Mouse (Mus musculus): ENCODE results near the gene Parp12. TPM values are rescaled to one million over a fixed set of nuclear protein-coding genes. Genes with fewer than 3 reads are reported as not detected.
A peak's percentile ranks its signal among the peaks of the same experiment; 100 is the strongest.

Gene Parp12
- polyA plus RNA-seq (2015; fragmentation: Nextera tagmentation; extraction: Ambion mirVana), result 3.4 and 3.8 TPM in 2 replicates

- Histone ChIP-seq H3K27ac (peak within 1 kb of the TSS; percentile 9; the same call in 1 of the 2 replicates), H3K9ac (peak within 1 kb of the TSS; percentile 78), H3K4me3 (replicated peaks) (peak within 1 kb of the TSS; percentile 85), H3K9me3 (replicated peaks) (peaks cover 6% of the 10 kb centered on the region; the same call in 1 of the 2 replicates), H3K4me1 (replicated peaks) (peaks cover 25% of the 10 kb centered on the region), H3K36me3 (no peaks in the 10 kb centered on the region), H3K27me3 (peaks cover 75% of the 10 kb centered on the region), H3K4me2 (peak within 1 kb of the TSS; percentile 84)
- DNase-seq (peak; percentile 51), ATAC-seq (ENCODE audit: low read depth) (peak; percentile 84)
- 1% methylated on average over 101 of the region's 101 CpGs for WGBS (ENCODE audit: insufficient replicate concordance)
These were observed at the start of gene Parp12 for GRCm38 (mm10) chr6:39117584-39118455. Gene Parp12, minus strand, starts transcription at chr6:39118349.

GRCm38 (mm10) chr6:39164891-39165290, 46.7 kb upstream of the Parp12 start:
- Histone ChIP-seq H3K4me2 (no peak overlapping the region), H3K27ac (no peak overlapping the region), H3K9ac (no peak overlapping the region), H3K4me1 (replicated peaks) (peaks cover 25% of the 10 kb centered on the region), H3K9me3 (replicated peaks) (no peaks in the 10 kb centered on the region), H3K36me3 (peaks cover 44% of the 10 kb centered on the region), H3K4me3 (replicated peaks) (no peak overlapping the region), H3K27me3 (no peaks in the 10 kb centered on the region)
- DNase-seq, result no peak
- 96% methylated on average over 1 of the region's 1 CpGs for WGBS (ENCODE audit: insufficient replicate concordance)
- no peak for ATAC-seq (ENCODE audit: low read depth)

GRCm38 (mm10) chr6:39161975-39162374, 43.8 kb upstream of the Parp12 start:
- H3K36me3 ChIP-seq, result peaks cover 37% of the 10 kb centered on the region

GRCm38 (mm10) chr6:39146041-39146440, 27.9 kb upstream of the Parp12 start:
- H3K9me3 ChIP-seq (replicated peaks), result no peaks in the 10 kb centered on the region
- H3K27ac ChIP-seq, result no peak overlapping the region
- WGBS (ENCODE audit: insufficient replicate concordance), result 77% methylated on average over 6 of the region's 6 CpGs
- DNase-seq (no peak), ATAC-seq (ENCODE audit: low read depth) (no peak)
- H3K4me3 ChIP-seq (replicated peaks), result no peak overlapping the region
- H3K36me3 ChIP-seq, result peaks cover 75% of the 10 kb centered on the region
- H3K27me3 ChIP-seq, result no peaks in the 10 kb centered on the region
- H3K9ac ChIP-seq, result no peak overlapping the region
- H3K4me1 ChIP-seq (replicated peaks), result no peaks in the 10 kb centered on the region
- no peak overlapping the region for H3K4me2 ChIP-seq

More at GRCm38 (mm10) chr6:39161975-39162374, 43.8 kb upstream of the Parp12 start:
- Histone ChIP-seq H3K27ac (peak overlapping the region; percentile 45), H3K4me3 (replicated peaks) (no peak overlapping the region), H3K9me3 (replicated peaks) (no peaks in the 10 kb centered on the region), H3K9ac (peak overlapping the region; percentile 17; the same call in 1 of the 2 replicates), H3K4me2 (peak overlapping the region; percentile 21; the same call in 1 of the 2 replicates), H3K4me1 (replicated peaks) (peaks cover 21% of the 10 kb centered on the region), H3K27me3 (no peaks in the 10 kb centered on the region)
- WGBS (ENCODE audit: insufficient replicate concordance), result 51% methylated on average over 6 of the region's 6 CpGs
- DNase-seq (peak; percentile 38), ATAC-seq (ENCODE audit: low read depth) (peak; percentile 88)

GRCm38 (mm10) chr6:39132556-39132955, 14.4 kb upstream of the Parp12 start:
- ATAC-seq (ENCODE audit: low read depth), result no peak
- WGBS (ENCODE audit: insufficient replicate concordance), result 74% methylated on average over 5 of the region's 5 CpGs
- no peak overlapping the region for H3K27ac ChIP-seq

GRCm38 (mm10) chr6:39131480-39131879, 13.3 kb upstream of the Parp12 start:
- DNase-seq (no peak), ATAC-seq (ENCODE audit: low read depth) (no peak)
- H3K9me3 ChIP-seq (replicated peaks), result no peaks in the 10 kb centered on the region
- peaks cover 17% of the 10 kb centered on the region for H3K36me3 ChIP-seq
- no peaks in the 10 kb centered on the region for H3K4me1 ChIP-seq (replicated peaks)
- WGBS (ENCODE audit: insufficient replicate concordance), result 46% methylated on average over 4 of the region's 4 CpGs
- no peak overlapping the region for H3K4me3 ChIP-seq (replicated peaks)
- H3K27me3 ChIP-seq, result no peaks in the 10 kb centered on the region
- H3K9ac ChIP-seq, result no peak overlapping the region
- no peak overlapping the region for H3K27ac ChIP-seq
- no peak overlapping the region for H3K4me2 ChIP-seq

More at GRCm38 (mm10) chr6:39132556-39132955, 14.4 kb upstream of the Parp12 start:
- peaks cover 17% of the 10 kb centered on the region for H3K36me3 ChIP-seq
- H3K4me3 ChIP-seq (replicated peaks), result no peak overlapping the region
- no peaks in the 10 kb centered on the region for H3K9me3 ChIP-seq (replicated peaks)
- H3K9ac ChIP-seq, result no peak overlapping the region
- no peak for DNase-seq
- no peaks in the 10 kb centered on the region for H3K4me1 ChIP-seq (replicated peaks)
- H3K27me3 ChIP-seq, result no peaks in the 10 kb centered on the region
- no peak overlapping the region for H3K4me2 ChIP-seq

- no peaks in the 10 kb centered on the region for H3K9me3 ChIP-seq (replicated peaks)
- DNase-seq (no peak), ATAC-seq (ENCODE audit: low read depth) (no peak)
- H3K4me1 ChIP-seq (replicated peaks), result no peaks in the 10 kb centered on the region
- H3K4me3 ChIP-seq (replicated peaks), result no peak overlapping the region
- no peak overlapping the region for H3K4me2 ChIP-seq
- no peak overlapping the region for H3K9ac ChIP-seq
- H3K36me3 ChIP-seq, result no peaks in the 10 kb centered on the region
- peaks cover 24% of the 10 kb centered on the region for H3K27me3 ChIP-seq
- no peak overlapping the region for H3K27ac ChIP-seq
These were observed 6.6 kb upstream of the Parp12 start for GRCm38 (mm10) chr6:39124719-39125118.

- peaks cover 64% of the 10 kb centered on the region for H3K27me3 ChIP-seq
- peaks cover 6% of the 10 kb centered on the region; the same call in 1 of the 2 replicates for H3K9me3 ChIP-seq (replicated peaks)
- H3K4me2 ChIP-seq, result no peak overlapping the region
- H3K36me3 ChIP-seq, result no peaks in the 10 kb centered on the region
- no peak overlapping the region for H3K4me3 ChIP-seq (replicated peaks)
- no peak for DNase-seq
- ATAC-seq (ENCODE audit: low read depth), result no peak
- H3K4me1 ChIP-seq (replicated peaks), result peaks cover 25% of the 10 kb centered on the region
- no peak overlapping the region for H3K9ac ChIP-seq
- H3K27ac ChIP-seq, result no peak overlapping the region
- WGBS (ENCODE audit: insufficient replicate concordance), result 46% methylated on average over 3 of the region's 3 CpGs
These were observed 2.5 kb upstream of the Parp12 start for GRCm38 (mm10) chr6:39120685-39121084.

GRCm38 (mm10) chr6:39118456-39118881, 320 bp upstream of the Parp12 start:
- DNase-seq, result no peak
- WGBS (ENCODE audit: insufficient replicate concordance), result 7% methylated on average over 49 of the region's 49 CpGs
- Histone ChIP-seq H3K4me3 (replicated peaks) (peak overlapping the region; percentile 85), H3K9me3 (replicated peaks) (peaks cover 6% of the 10 kb centered on the region; the same call in 1 of the 2 replicates), H3K27me3 (peaks cover 79% of the 10 kb centered on the region), H3K27ac (no peak overlapping the region), H3K36me3 (no peaks in the 10 kb centered on the region), H3K9ac (peak overlapping the region; percentile 78), H3K4me2 (peak overlapping the region; percentile 84), H3K4me1 (replicated peaks) (peaks cover 25% of the 10 kb centered on the region)
- no peak; the same call in 1 of the 2 replicates for ATAC-seq (ENCODE audit: low read depth)

GRCm38 (mm10) chr6:39115438-39115837, 2.7 kb downstream of the Parp12 start:
- H3K27me3 ChIP-seq, result peaks cover 62% of the 10 kb centered on the region
- ATAC-seq (ENCODE audit: low read depth) (no peak), DNase-seq (no peak)
- H3K4me2 ChIP-seq, result peak overlapping the region; percentile 8; the same call in 1 of the 2 replicates
- WGBS (ENCODE audit: insufficient replicate concordance), result 57% methylated on average over 1 of the region's 1 CpGs
- H3K36me3 ChIP-seq, result no peaks in the 10 kb centered on the region
- H3K9me3 ChIP-seq (replicated peaks), result peaks cover 6% of the 10 kb centered on the region; the same call in 1 of the 2 replicates
- H3K27ac ChIP-seq, result no peak overlapping the region
- no peak overlapping the region for H3K4me3 ChIP-seq (replicated peaks)
- H3K9ac ChIP-seq, result no peak overlapping the region
- peaks cover 25% of the 10 kb centered on the region for H3K4me1 ChIP-seq (replicated peaks)

- Histone ChIP-seq H3K9me3 (replicated peaks) (no peaks in the 10 kb centered on the region), H3K4me1 (replicated peaks) (peaks cover 18% of the 10 kb centered on the region), H3K4me3 (replicated peaks) (no peak overlapping the region), H3K27ac (no peak overlapping the region), H3K36me3 (no peaks in the 10 kb centered on the region), H3K4me2 (no peak overlapping the region), H3K9ac (no peak overlapping the region), H3K27me3 (peaks cover 39% of the 10 kb centered on the region)
- ATAC-seq (ENCODE audit: low read depth), result no peak
- WGBS (ENCODE audit: insufficient replicate concordance), result 71% methylated on average over 3 of the region's 3 CpGs
- no peak for DNase-seq
These were observed 5.0 kb downstream of the Parp12 start for GRCm38 (mm10) chr6:39113141-39113540.
